Mouse (Mus musculus) cortical plate, adult 2 months (tissue): ENCODE results near the gene Marveld1. TPM values are rescaled to one million over a fixed set of nuclear protein-coding genes. Genes with fewer than 3 reads are reported as not detected.
A peak's percentile ranks its signal among the peaks of the same experiment; 100 is the strongest.

ENCODE experiments used
- H3K27ac ChIP-seq: fragments of 200-500 bp; 2 replicates; pipeline ENCODE4 v1.5.1; 2012; ENCODE audit warnings: low read length, control low read depth, inconsistent platforms; ENCODE audit not compliant: insufficient read depth
- H3K4me1 ChIP-seq: fragments of 200-500 bp; 2 replicates; pipeline ENCODE4 v1.6.1; 2011; ENCODE audit warnings: low read length; ENCODE audit not compliant: control insufficient read depth, insufficient read depth
- H3K4me3 ChIP-seq: fragments of 200-500 bp; 2 replicates; pipeline ENCODE4 v1.5.1; 2011; ENCODE audit warnings: mild to moderate bottlenecking, low read length, control low read depth; ENCODE audit not compliant: insufficient read depth
- CTCF ChIP-seq: fragments of 200-500 bp; IDR thresholded peaks from 2 replicates; pipeline ENCODE4 v1.5.1; 2011; ENCODE audit warnings: mild to moderate bottlenecking, control low read depth, low read length; ENCODE audit not compliant: insufficient read depth; ENCODE audit errors: extremely low read depth
- POLR2A ChIP-seq: fragments of 200-500 bp; IDR thresholded peaks from 2 replicates; pipeline ENCODE4 v1.6.1; 2011; ENCODE audit warnings: mild to moderate bottlenecking, low read length, control low read depth; ENCODE audit not compliant: insufficient read depth; ENCODE audit errors: extremely low read depth
- polyA plus RNA-seq: library from polyadenylated mRNA; depleted of rRNA; stranded (reverse); fragments of >200 nt; gene quantifications from 2 replicates; pipeline ENCODE4 v1.2.3, GENCODE M21; 2012

Marveld1 gene
- polyA plus RNA-seq, 1 experiment: 14.4 TPM

- TF ChIP-seq POLR2A (no peak), CTCF (no peak)
- Histone ChIP-seq H3K27ac (no peak overlapping the region), H3K4me1 (no peaks in the 10 kb centered on the region), H3K4me3 (no peak overlapping the region)
Measured at GRCm38 (mm10) chr19:42138517-42139285, 8.5 kb upstream of the Marveld1 start.

GRCm38 (mm10) chr19:42139724-42140517 lies 7.3 kb upstream of the Marveld1 start:
- TF ChIP-seq CTCF (no peak), POLR2A (no peak)
- no peak overlapping the region for H3K4me3 ChIP-seq
- H3K27ac ChIP-seq: no peak overlapping the region
- peaks cover 2% of the 10 kb centered on the region; the same call in 1 of the 2 replicates for H3K4me1 ChIP-seq

DNA sequence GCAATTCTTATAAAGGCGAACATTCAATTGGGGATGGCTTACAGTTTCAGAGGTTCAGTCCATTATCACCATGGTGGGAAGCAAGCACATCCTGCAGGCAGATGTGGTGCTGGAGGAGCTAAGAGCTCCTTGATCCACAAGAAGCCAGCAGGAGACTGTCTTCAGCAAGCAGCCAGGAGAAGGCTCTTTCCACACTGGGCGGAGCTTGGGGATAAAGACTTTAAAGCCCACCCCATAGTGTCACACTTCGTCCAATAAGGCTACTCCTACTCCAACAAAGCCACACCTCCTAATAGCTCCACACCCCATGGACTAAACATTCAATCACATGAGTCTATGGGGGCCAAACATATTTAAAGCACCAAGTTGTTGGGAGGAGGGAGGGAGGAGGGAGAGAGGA lies 5.2 kb upstream of the Marveld1 start:
- TF ChIP-seq CTCF (no peak), POLR2A (no peak)
- no peak overlapping the region for H3K27ac ChIP-seq
- no peak overlapping the region for H3K4me3 ChIP-seq
- peaks cover 2% of the 10 kb centered on the region; the same call in 1 of the 2 replicates for H3K4me1 ChIP-seq

DNA sequence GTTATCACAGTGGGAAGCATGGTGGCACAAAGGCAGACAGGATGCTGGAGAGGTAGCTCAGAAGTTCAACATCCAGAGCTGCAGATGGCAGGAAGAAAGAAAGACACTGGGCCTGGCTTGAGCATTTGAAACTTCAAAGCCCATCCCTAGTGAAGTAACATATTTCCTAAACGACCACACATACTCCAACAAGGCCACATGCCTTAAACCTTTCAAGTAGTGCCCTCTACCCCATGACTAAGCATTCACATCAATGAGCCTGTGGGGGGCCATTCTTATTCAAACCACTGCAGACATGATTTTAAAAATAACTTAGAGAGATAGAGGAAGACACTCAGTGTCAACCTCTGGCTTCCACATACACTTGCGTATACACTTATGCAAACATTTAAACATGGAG lies 4.4 kb upstream of the Marveld1 start:
- no peak overlapping the region for H3K27ac ChIP-seq
- TF ChIP-seq POLR2A: no peak
- no peak for TF ChIP-seq CTCF
- no peak overlapping the region for H3K4me3 ChIP-seq
- peaks cover 2% of the 10 kb centered on the region; the same call in 1 of the 2 replicates for H3K4me1 ChIP-seq

DNA sequence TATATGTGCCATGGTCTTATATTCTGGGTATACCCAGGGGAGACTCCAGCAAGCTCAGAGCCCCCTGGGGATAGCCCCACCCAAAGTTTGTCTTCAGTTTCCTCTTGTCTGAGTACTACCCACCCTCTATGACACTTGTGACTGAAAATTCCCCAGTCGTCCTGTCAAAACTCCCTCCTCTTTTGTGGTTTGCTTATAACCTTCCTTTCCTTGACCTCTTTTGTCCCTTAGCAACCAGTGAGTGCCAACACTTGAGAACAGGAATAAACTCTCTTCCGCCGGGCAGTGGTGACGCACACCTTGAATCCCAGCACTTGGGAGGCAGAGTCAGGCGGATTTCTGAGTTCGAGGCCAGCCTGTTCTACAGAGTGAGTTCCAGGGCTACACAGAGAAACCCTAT lies 3.1 kb upstream of the Marveld1 start:
- Histone ChIP-seq H3K4me3 (no peak overlapping the region), H3K4me1 (peaks cover 2% of the 10 kb centered on the region; the same call in 1 of the 2 replicates), H3K27ac (no peak overlapping the region)
- TF ChIP-seq CTCF: no peak
- no peak for TF ChIP-seq POLR2A

DNA sequence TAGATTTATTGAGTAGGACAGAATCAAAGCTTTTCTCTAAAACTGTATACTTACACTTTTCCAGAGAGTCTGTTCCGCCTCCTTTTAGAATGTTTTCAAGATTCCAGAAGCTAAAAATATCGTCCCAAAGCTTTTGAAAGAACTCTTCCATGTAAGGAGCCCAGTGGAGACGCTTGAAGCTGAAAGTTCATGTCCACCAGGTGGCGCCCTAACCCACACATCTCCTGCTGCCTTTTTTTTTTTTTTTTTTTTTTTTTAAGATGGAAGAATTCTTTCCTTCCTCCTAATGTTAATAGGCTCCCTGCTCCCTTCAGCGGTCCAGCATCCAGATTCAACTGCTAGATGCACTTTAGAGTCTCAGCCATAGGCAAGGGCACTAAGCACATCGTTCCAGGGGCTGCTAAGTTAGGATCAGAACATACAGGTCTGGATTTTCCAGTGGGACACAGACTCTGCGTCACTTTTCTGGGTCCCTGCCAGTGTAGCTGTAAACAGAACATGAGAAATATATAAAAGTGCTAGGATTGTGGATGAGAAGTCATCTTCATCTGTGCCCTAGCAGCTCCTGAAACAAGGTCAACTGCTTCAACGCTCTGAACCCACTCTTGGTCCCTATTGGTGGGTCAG lies 2.5 kb upstream of the Marveld1 start:
- peak overlapping the region; percentile 74 for H3K27ac ChIP-seq
- TF ChIP-seq CTCF (peak; percentile 67), POLR2A (no peak)
- H3K4me1 ChIP-seq: peaks cover 2% of the 10 kb centered on the region; the same call in 1 of the 2 replicates
- no peak overlapping the region for H3K4me3 ChIP-seq

DNA sequence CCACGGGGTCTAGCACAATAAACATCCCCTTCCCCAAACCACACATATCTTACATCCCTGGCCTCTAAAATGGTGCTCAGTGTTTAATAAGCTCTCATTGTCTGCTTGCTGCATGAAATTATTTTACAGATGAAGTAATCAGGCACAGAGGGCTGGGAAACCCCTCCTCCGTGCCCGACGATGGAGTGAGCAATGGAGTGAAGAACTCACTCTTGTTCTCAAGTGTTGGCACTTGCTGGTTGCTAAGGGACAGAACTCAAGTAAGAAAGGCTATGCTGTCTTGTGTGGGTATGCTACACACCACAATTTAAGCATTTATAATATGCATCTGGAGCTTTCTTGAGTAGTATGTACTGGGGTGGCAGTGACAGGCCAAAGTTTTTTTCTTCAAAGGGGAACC lies 2.0 kb upstream of the Marveld1 start:
- peak overlapping the region; percentile 74 for H3K27ac ChIP-seq
- TF ChIP-seq CTCF: no peak
- no peak for TF ChIP-seq POLR2A
- no peak overlapping the region for H3K4me3 ChIP-seq
- peaks cover 2% of the 10 kb centered on the region; the same call in 1 of the 2 replicates for H3K4me1 ChIP-seq

- Histone ChIP-seq H3K27ac (peak overlapping the region; percentile 21; the same call in 1 of the 2 replicates), H3K4me1 (peaks cover 2% of the 10 kb centered on the region; the same call in 1 of the 2 replicates), H3K4me3 (no peak overlapping the region)
- no peak for TF ChIP-seq POLR2A
- no peak for TF ChIP-seq CTCF
Measured at GRCm38 (mm10) chr19:42145731-42146130, 1.5 kb upstream of the Marveld1 start.

DNA sequence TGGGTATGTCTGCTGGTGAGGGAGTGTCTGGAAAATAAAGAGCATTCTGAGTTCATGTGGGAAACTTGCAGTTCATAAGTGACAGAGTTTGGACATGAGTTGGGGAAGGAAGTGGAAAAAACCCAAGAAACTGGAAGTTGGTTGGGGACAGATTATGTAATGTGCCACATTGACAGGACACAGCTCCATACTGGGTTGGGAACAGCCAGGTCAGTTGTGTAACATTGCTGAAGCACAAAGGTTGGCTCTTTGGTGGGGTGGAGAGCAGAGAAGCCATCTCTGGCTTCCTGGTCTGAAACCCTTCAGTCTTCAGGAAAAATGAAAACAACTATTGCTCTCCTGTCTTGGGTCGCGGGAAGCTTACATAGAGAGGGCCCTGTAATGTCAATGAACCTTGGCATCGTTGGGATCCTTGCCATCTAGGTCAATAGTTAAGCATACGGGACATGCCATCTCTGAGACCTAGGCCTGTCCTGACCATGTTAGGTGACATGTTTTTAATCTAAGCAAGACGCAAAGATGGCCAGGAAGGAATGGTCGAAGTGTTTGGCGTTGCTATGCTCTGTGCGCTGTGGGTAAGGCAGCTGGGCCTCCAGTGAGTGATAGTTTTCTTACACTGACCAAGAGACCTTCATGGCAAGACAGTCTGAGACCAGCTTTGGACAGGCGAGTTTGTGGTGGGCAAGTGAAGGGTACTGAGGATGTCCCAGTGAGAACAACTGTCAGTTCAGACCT lies 757 bp upstream of the Marveld1 start:
- no peak for TF ChIP-seq CTCF
- TF ChIP-seq POLR2A: no peak
- H3K4me1 ChIP-seq: peaks cover 2% of the 10 kb centered on the region; the same call in 1 of the 2 replicates
- H3K4me3 ChIP-seq: no peak overlapping the region
- no peak overlapping the region for H3K27ac ChIP-seq
